Mouse (Mus musculus) liver, embryonic 14 days (tissue): ENCODE results near the gene Olfr689. TPM values are rescaled to one million over a fixed set of nuclear protein-coding genes. Genes with fewer than 3 reads are reported as not detected.

Experiments
- polyA plus RNA-seq: library from polyadenylated mRNA; depleted of rRNA; stranded (reverse); fragments of >200 nt; gene quantifications from 2 replicates; pipeline ENCODE4 v1.2.3, GENCODE M21; 2012; rRNA removed

The Olfr689 gene
- polyA plus RNA-seq = not detected in 2 replicates

GRCm38 (mm10) chr7:105310865-105311264 is at the start of gene Olfr689:
Gene Olfr689 (plus strand): TSS chr7:105311165.

GRCm38 (mm10) chr7:105287795-105288194 is 23.2 kb upstream of the Olfr689 start, which contains the start of gene Olfr688:
Gene Olfr688 (plus strand): TSS chr7:105288095.

GRCm38 (mm10) chr7:105334004-105334403 is 23.0 kb downstream of the Olfr689 start, which contains the start of gene Olfr690:
Gene Olfr690 (minus strand): TSS chr7:105334104.

GRCm38 (mm10) chr7:105342170-105342569 is 31.2 kb downstream of the Olfr689 start, which contains the start of gene Olfr691:
Gene Olfr691 (minus strand): TSS chr7:105342270.

GRCm38 (mm10) chr7:105367930-105368329 is 57.0 kb downstream of the Olfr689 start, which contains the start of gene Olfr692:
Gene Olfr692 (plus strand): TSS chr7:105368230.

Other genes starting within 250 kb of the Olfr689 start
- not detected in 2 replicates for gene Olfr678, start 246.7 kb upstream of the Olfr689 start, polyA plus RNA-seq
- gene Olfr679, start 230.0 kb upstream of the Olfr689 start, polyA plus RNA-seq = not detected in 2 replicates
- gene Olfr680-ps1, start 218.3 kb upstream of the Olfr689 start, polyA plus RNA-seq = not detected in 2 replicates
- not detected in 2 replicates for gene Olfr681, start 194.3 kb upstream of the Olfr689 start, polyA plus RNA-seq
- gene Olfr683, start 164.2 kb upstream of the Olfr689 start, polyA plus RNA-seq = not detected in 2 replicates
- gene Olfr684, start 147.5 kb upstream of the Olfr689 start, polyA plus RNA-seq = not detected in 2 replicates
- gene Olfr685, start 125.2 kb upstream of the Olfr689 start, polyA plus RNA-seq = not detected in 2 replicates
- not detected in 2 replicates for gene Olfr686, start 103.7 kb upstream of the Olfr689 start, polyA plus RNA-seq
- not detected in 2 replicates for gene Olfr688, start 23.1 kb upstream of the Olfr689 start, polyA plus RNA-seq
- not detected in 2 replicates for gene Olfr690, start 22.9 kb downstream of the Olfr689 start, polyA plus RNA-seq
- gene Olfr691, start 31.1 kb downstream of the Olfr689 start, polyA plus RNA-seq = not detected in 2 replicates
- not detected in 2 replicates for gene Olfr692, start 57.1 kb downstream of the Olfr689 start, polyA plus RNA-seq
- gene Gm5901, start 63.9 kb downstream of the Olfr689 start, polyA plus RNA-seq = not detected in 2 replicates
- 7.3 and 9.1 TPM in 2 replicates for gene Fam160a2, start 88.9 kb downstream of the Olfr689 start, polyA plus RNA-seq
- gene Cnga4, start 93.4 kb downstream of the Olfr689 start, polyA plus RNA-seq = 0.01 and 0.05 TPM in 2 replicates
- gene Cckbr, start 114.6 kb downstream of the Olfr689 start, polyA plus RNA-seq = not detected in 2 replicates
- gene Cavin3, start 171.1 kb downstream of the Olfr689 start, polyA plus RNA-seq = 2.6 TPM in 2 replicates
- 8.7 and 10.2 TPM in 2 replicates for gene Smpd1, start 243.2 kb downstream of the Olfr689 start, polyA plus RNA-seq